Mouse (Mus musculus) T-helper 1 cell (primary cell): ENCODE measurements around the gene C9.

ENCODE experiments used
- in situ Hi-C: fragments of 300-600 bp; cut with MboI, MseI; formaldehyde crosslinking; loops from one replicate; pipeline ENCODE4 v1.15.1; 2025; ENCODE audit warnings: high pct_unique_total_duplicates

C9 gene

DNA sequence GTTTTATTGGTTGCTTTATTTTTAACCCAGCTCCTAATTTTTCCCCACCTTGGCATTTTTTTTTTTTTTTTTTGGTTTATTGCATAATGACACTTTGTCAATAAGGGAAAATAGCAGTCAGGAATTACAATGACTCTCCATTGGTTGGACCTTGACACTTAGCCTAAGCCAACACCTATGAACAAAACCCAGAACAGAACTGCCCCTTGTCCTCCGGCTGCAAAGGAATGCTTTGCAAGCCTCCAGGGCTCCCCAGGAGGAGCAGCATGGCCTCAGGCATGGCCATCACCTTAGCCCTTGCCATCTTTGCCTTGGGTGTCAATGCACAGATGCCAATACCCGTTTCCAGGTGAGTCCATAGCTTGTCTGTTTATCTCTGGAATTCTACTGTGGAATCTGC lies at the start of gene C9:
Gene C9 (plus strand): TSS at position 193 of the 400 bp plus-strand sequence.
- in situ Hi-C loops = no loop called here

DNA sequence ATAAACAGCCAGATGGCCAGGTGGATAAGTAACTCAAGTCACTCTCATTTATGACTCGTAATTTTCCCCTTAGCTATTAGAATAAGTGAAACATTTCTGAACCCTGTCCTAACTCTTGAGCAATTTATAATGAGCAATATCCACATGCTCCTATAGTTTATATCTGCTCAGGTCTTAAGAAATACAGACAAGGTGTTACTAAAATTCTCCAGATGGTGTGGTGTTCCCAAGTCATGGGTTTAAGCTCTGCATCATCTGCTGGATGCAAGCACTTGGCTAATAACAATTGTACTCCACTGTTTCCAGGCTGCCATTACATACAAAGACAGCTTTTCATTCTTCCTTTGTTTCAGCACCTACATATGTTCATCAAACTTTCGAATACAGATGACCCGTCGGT lies 46.9 kb upstream of the C9 start:
- in situ Hi-C loops = no loop called here

DNA sequence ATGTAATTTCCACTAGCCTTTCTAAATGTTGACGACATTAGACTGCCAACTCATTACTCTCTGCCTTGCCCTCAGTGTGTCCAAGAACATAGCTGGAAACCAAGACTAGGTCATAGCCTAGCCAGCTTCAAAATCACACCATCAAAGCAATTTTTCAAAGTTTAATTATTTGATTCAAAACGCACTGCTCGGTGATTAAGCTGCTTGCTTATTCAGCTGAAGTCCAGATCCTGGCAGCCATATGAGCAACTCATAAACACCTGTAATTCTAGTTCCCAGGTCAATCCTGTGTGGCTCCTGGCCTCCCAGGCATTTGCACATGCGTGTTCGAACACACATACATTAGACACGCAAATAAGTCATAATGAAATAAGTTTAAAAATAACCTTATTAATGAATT lies 46.2 kb upstream of the C9 start:
- in situ Hi-C loops = no loop called here

DNA sequence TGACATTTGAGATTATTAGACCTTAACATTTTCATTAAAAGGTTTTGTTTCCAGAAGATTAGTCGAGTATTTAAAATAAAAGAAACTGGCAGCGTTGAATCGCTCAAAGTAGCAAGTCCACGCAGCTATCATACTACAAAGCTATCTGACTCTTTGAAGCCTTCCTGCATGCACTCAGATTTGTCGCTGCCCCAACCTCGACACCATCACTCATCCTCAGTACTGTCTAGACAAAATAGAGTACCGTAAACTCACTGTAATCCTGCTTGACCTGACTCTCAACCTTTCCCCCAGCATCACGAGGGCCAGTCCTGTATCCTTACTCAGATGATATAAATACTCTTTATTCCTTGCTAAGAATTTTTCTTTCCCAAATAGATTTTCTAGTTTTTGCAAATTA lies 45.0 kb upstream of the C9 start:
- in situ Hi-C loops = no loop called here

DNA sequence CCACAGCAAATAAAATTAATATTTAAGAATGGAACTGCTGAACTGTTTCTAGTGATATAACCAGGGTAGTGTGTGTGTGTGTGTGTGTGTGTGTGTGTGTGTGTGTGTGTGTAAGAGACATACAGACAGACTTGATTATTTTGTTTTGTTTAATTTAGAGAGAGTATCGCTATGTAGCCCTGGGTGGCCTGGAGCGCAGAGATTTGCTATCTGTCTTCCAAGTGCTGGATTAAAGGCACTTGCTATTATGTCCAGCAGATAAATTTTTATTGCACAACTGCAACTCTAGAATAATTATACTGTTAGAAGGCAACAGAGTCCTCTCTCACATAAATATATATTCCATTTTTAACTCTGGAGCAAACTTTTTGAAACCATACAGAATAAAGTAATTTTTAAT lies 42.7 kb upstream of the C9 start:
- in situ Hi-C loops = no loop called here

DNA sequence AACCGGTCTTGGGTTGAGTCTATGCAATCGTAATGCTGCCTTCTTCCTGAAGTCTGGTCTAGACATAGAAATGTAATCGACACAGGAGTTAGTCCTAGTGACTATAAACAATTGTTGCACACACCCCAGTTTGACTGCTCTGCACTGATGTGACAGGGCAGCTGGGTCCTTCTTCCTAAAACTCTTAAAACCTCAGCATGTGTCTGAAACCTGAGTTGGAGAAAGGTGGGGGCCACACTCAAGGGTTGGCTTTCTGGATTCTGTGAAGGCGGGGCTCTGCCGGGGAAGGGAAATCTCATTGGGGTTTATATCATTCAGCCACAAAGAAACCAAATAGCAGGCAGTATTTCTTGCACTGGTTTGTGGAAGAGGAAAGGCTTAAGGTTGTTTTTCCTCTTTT lies 41.0 kb upstream of the C9 start:
- in situ Hi-C loops = no loop called here

DNA sequence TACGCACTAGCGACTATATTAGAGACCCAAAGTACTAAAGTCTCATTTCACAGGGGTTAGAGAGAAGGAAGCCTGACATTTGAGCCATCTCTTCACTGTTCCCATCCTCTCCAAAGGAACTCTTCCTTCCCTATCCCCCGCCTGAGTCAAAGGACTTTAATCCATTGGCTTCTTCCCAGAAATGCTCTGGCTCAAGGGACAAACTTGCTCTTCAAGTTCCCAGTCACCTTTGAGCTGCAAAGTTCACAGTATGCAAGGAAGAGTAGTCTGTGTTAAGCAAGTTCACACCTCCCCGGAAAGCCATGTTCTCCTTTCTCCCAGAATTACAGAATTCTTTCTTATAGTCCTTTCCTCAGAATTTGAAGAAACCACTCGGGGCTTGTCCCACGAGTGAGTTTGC lies 38.4 kb upstream of the C9 start:
- in situ Hi-C loops = no loop called here

DNA sequence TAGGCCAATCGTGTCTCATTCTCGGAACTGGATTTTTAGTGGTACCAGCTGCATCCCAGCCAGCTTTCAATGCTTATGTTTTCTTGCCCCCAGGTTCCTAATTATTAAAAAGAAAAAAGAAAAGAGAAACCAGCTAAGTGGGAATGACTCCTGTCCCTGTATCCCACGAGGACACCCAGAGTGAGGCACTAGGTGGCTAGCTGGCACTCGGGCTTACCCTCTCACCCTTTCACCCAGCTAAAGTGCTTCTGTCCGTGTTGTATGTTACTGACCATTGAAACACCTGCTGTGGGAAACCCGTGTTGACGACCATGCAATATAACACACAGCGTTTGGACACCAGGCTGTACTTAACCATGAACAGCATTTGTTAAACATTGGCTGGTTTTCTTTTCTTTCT lies 36.1 kb upstream of the C9 start:
- in situ Hi-C loops = no loop called here

DNA sequence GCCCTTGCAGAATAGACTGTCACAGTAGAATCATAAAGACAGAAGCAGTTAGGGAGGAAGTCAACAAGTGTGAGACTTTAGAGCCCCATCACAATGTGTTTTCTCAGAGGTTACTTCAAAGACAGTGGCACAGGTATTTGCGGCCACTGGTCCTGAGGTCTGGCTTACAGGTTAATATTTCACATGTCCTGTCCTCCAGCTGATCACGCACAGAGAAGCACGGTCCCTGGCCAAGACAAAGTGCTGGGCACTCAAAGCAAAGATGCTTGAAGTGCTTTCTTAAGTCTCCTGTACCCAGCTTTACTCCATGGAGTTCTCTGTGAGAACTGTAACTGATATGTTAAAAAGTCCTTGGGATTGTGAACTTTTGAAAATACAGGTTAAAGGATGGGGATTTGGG lies 35.0 kb upstream of the C9 start:
- in situ Hi-C loops = loop anchor here (10.0 kb wide), 1 partner anchor 155 kb away; no protein-coding TSS in a partner anchor

DNA sequence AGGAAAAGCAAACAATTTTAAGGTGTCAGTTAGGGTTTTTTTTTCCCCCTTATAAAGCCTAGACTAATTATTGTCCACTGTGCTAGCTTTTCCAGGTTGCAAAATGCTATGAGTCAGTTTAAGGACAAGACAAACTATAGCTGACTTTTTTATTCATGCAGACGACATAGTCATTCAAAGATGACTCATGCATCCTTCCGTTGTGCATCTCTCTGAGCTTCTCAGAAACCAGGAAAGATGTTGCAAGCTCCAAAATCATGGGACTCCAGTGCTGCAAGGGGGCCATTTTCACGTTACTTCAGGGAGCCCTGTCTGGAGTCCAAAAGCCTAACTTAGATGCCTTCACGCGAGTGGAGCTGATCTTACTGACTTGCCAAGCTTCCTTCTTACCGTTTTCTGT lies 33.8 kb upstream of the C9 start:
- in situ Hi-C loops = loop anchor here (10.0 kb wide), 1 partner anchor 157 kb away; no protein-coding TSS in a partner anchor

DNA sequence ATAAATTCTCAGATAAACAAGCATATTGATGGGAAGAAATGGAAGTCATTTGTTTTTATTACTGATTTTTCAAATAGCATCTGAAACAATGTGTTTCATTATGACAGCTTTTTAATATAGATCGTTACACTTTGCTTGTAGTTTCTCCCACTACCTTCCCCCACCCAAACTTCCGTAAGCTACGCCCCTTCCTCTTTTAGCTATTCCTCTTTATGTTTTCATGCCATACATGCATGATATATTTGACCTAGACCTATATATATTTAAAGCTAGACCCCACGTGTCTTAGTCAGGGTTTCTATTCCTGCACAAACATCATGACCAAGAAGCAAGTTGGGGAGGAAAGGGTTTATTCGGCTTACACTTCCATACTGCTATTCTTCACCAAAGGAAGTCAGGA lies 29.8 kb upstream of the C9 start:
- in situ Hi-C loops = loop anchor here (10.0 kb wide), 1 partner anchor 161 kb away; no protein-coding TSS in a partner anchor

DNA sequence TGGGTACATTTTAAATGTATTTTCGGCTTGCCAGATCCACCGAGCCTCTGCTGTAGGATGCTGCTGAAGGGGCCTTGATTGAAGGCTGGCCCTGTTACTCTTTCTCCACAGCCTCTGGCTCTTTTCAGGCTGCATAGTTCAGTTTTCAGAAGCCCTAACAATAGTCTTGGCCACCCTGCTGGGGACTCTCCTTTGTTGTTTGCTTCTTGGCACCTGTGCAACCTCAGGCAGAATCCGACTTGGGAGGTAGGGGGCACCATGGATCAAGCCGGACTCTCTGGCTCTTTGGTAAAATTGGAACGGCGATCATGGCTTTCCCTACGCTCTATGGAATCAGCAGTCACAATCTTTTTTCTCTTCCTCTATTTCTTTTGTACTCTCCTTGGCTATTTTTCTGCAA lies 13.3 kb upstream of the C9 start:
- in situ Hi-C loops = loop anchor here (5.0 kb wide), 1 partner anchor 64 kb away; no protein-coding TSS in a partner anchor

DNA sequence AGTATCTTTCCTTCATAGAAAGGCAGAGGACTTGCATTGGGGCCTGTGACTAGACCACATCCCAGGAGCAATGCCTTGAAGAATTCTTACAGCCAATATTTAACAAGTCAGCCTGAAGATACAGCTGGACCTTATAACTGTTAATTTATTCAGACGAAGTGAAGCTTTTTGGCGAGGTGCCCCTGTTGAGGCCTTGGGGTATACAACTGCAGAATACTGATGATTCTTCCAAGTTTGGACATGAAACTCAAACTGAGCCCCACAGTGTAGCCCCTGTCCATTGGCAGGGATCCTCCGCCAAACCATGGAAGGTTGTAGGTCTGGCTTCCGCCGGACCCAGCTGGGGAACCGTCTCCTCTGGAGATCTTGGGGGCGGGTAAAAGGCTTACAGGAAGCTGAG lies 12.7 kb upstream of the C9 start:
- in situ Hi-C loops = loop anchor here (5.0 kb wide), 1 partner anchor 65 kb away; no protein-coding TSS in a partner anchor

DNA sequence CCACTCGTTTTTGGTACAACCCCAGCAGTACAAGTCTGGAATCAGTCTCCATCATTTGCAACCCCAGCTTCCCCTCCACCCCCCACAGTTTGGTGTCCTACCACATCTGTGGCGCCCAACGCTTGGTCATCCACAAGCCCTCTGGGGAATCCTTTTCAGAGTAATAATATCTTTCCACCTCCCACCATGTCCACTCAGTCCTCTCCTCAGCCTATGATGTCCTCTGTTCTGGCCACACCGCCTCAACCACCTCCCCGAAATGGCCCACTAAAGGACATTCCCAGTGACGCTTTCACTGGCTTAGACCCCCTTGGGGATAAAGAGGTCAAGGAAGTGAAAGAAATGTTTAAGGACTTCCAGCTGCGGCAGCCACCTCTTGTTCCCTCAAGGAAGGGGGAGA lies 9.8 kb upstream of the C9 start:
- in situ Hi-C loops = loop anchor here (5.0 kb wide), 1 partner anchor 198 kb away; no protein-coding TSS in a partner anchor

DNA sequence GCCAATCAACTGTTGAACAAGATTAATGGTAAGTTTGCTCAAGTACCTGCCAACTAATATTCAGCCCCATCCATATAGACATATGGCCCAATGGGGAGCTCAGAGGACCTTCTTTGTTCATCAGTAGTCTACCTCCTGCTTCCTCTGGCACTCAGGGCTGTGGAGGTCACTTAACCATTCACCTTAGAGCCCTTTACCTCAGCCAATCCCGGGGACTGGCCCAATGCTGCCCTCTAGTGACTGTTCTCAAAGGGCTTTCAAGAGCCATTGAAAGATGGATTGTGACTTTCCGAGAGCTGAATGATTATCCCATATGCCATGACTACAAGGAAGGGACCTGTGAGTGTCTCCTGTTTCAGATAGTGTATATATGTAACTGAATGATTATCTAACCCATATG lies 9.4 kb upstream of the C9 start:
- in situ Hi-C loops = loop anchor here (5.0 kb wide), 1 partner anchor 198 kb away; no protein-coding TSS in a partner anchor

DNA sequence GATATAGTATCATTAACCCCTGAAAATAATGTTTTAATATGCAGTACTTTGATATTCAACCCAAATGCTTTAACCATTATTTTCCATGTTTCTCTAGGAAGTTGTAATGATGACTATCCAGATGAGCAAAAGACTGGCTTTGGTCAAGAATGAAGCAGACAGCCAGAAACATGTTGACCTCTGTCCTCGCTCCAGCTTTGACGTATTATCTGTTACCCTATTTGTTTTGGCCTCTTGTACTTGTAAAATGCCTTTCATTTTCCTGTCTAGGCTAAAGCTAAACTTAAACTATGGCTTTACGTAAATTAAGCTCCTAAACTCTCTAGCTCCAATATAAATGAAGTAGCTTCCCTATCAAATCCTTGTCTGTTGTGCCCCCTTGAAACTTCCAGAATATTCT lies 6.4 kb upstream of the C9 start:
- in situ Hi-C loops = loop anchor here (5.0 kb wide), 1 partner anchor 201 kb away; no protein-coding TSS in a partner anchor

DNA sequence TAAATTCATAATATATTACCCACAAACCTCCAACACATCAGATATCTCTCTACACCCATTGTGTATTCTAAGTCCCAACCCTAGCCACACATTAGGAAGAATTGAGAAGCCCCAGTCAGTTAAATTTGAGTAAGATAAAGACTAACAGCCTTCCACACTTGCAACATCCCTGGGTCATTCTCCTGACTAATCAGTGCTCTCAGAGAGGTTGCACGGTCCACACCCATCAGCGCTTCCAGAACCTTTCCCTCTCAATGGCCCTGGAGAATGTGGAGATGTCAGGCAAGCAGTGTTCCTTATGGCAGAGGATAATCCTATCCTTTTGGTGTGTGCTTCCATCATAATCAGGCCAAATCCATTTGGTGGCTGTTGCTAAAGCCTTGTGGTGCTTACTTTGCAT lies 675 bp upstream of the C9 start:
- in situ Hi-C loops = no loop called here

DNA sequence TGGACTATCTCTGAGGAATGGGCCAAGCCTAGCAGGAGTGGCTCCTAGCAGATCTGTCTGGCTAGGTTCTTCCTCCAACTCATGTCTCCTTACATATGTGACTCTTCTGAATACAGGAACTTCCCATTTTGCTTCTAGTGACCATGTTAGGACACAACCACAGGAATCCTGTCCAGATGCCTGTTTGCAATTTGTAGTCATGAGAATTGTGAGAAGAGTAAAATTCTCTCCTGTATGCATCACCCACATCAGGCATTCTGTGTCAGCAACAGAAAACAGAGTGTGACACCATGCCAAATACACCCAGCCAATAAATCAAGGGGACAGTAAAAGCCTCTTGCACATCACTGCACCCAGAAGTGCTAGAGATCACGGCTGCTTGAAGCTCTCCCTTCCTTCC lies 1.1 kb downstream of the C9 start:
- in situ Hi-C loops = no loop called here

DNA sequence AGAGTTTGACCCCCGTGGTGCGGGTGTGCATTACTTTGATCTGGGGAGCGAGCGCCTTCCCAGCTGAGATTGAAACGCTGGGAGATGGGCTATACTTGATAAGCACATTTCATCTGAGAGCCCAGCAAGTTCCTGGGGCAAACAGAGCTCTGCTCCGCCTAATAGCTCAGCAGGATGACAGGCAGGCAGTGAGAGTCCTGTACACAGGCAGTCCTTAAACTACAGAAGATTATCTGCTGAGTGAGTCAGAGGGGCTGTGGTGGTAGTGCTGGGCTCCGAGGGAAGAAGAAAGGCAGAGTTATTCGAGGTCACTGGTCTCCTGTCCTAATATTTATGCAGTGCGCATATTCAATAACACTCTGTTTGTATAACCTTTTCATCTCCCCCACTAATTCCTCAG lies 3.8 kb downstream of the C9 start:
- in situ Hi-C loops = no loop called here

DNA sequence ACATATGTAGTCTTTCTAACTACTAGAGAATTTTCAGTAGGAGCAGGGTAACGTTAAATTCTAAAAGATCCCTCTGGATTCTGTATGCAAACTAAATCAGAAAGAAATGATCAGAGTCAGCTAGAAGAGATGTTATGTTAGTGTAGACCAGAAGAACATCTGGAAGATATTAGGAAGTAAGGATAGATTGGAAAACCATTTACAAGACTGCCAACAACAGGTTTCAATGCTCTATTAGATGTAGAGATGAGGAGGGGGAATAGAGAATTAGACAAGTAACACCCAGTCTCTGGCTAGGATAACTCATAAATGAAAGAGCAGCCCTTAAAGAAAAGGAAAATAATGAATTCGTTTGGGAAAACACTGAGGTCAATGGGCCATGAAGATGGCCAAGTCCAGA lies 9.3 kb downstream of the C9 start:
- in situ Hi-C loops = no loop called here

DNA sequence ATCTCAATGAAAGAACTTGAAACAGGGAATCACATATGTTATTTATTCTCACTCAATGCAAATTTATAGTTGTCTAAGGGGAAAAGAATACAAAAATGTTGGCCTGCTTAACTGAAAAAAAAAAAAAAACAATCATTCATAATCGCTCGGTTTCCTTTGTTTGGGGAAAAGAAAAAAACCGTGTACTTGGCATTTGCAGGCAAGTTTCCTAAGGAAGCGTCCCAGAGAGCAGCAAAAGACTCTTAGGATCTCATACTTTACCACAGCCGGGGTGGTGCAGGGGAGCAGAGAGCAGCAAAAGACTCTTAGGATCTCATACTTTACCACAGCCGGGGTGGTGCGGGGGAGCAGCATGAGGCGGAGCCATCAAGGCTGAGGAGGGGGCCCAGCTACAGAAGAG lies 16.3 kb downstream of the C9 start:
- in situ Hi-C loops = no loop called here

DNA sequence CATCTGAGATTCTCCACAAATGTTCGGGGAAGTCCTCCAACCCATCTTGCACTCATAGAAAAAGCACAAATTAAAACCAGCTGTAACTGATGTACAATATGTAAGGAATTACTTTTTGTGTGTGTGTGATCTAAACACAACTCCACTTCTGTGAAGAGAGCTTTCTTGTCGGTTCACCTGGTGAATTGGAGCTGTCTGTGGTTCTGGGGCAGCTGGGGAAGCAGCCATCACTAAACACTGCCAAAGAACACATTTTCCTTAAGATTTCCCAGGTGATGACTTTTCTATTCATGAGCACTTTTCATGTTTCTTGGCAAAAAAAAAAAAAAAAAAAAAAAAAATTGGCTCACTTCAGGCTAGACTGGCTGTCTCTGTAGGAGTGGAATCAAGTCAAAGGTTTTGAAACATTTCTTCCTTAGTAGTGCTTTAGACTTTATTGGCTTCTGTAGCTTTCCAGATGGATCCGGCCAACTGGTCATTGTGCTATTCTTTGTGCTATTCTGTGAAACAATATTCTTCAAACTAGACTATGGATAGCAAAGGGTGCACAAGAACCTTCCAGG lies 18.3 kb downstream of the C9 start:
- in situ Hi-C loops = no loop called here

DNA sequence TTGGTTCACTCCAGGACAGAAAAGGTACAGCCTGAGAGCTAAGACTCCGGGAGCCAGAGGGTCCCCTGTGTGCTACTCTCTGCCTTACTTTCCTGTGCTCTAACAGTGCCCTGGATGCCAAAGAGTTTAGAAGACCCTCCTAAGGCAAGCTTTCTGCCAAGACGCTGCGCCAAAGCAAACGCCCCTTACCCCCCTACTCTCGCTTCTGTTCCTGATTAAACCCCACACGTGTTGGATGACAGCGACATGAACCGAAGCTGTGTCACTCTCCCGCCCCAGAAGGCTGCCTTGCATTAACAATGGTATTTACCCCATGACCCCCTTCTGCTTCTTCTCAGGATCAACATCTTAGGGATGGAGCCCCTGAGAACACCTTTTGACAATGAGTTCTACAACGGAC lies 21.9 kb downstream of the C9 start:
- in situ Hi-C loops = no loop called here

DNA sequence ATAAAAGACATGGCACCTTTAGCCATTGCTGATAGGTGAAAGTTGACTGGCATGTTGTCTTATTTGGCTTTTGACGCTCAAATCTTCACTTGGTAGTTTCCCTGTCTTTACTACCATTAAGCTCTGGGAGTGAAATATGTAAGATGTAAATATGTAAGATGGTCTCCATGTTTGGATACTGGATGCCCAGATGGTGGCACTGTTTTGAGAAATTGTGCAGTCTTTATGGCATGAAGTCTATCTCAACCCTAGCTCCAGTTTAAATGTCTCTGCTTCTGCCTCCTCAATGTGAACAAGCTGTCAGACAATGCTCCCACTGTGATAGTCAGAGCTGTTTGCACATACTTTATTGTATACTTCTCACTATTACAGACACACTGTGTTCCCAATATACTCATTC lies 23.7 kb downstream of the C9 start:
- in situ Hi-C loops = no loop called here
